Comparison of ENCODE assay signal across 10 mouse cellular contexts in genomic region chr1:133256347-133256746, GRCm38 (mm10). TPM values are rescaled to one million over a fixed set of nuclear protein-coding genes. Genes with fewer than 3 reads are reported as not detected.
DNase-seq lines count a peak whose midpoint lies in the region; ATAC-seq lines count a peak whose summit lies in the region.
"Had no signal": no experiment of that assay in that cellular context is flagged by ENCODE, and none has a peak within 500 bp of the region (broad histone marks: within the 10 kb centered on the region; RNA-seq: fewer than 3 reads in every experiment).

No protein-coding gene starts in this region.

- H3K36me3 ChIP-seq in heart, embryonic 10.5 days, result peaks cover 19% of the 10 kb centered on the region
- H3K36me3 ChIP-seq in lung, embryonic 15.5 days, result no peaks in the 10 kb centered on the region
- peaks cover 14% of the 10 kb centered on the region for H3K36me3 ChIP-seq in midbrain, embryonic 14.5 days (ENCODE audit: control insufficient read depth, insufficient read depth, low read length)

- H3K4me2 ChIP-seq in lung, embryonic 15.5 days, result peak overlapping the region; percentile 47
- H3K4me2 ChIP-seq in midbrain, embryonic 14.5 days (ENCODE audit: low read length), result no peak overlapping the region

- no peak for ATAC-seq in lung, embryonic 15.5 days (ENCODE audit: borderline replicate concordance, extremely low read depth, low FRiP score, low TSS enrichment)
- ATAC-seq in midbrain, embryonic 14.5 days (ENCODE audit: low FRiP score, low TSS enrichment), result no peak

- no peaks in the 10 kb centered on the region for H3K9me3 ChIP-seq in heart, embryonic 10.5 days
- H3K9me3 ChIP-seq in lung, embryonic 15.5 days, result no peaks in the 10 kb centered on the region
- H3K9me3 ChIP-seq in midbrain, embryonic 14.5 days (ENCODE audit: control insufficient read depth, low read length), result no peaks in the 10 kb centered on the region

- no peaks in the 10 kb centered on the region for H3K27me3 ChIP-seq in heart, embryonic 10.5 days (ENCODE audit: insufficient read depth, poor library complexity, severe bottlenecking)
- H3K27me3 ChIP-seq in lung, embryonic 15.5 days, result no peaks in the 10 kb centered on the region
- no peaks in the 10 kb centered on the region for H3K27me3 ChIP-seq in midbrain, embryonic 14.5 days (ENCODE audit: control insufficient read depth, insufficient read depth, low read length)

- no peak for DNase-seq in heart, embryonic 10.5 days (ENCODE audit: low spot score)
- no peak for DNase-seq in heart, adult 9 months (ENCODE audit: low spot score in 2 of 2)
- no peak for DNase-seq in lung, postnatal 4 days
- peak; percentile 49 to 61 for DNase-seq in cerebellum, postnatal 25 days
- no peak for DNase-seq in midbrain, embryonic 14.5 days
- DNase-seq in adrenal gland, postnatal 25 days, result no peak
- DNase-seq in spleen, adult 12 weeks (ENCODE audit: low spot score), result no peak
- DNase-seq: adrenal gland, postnatal 36 days; thymus, adult 18-20 months had no signal

- H3K4me3 ChIP-seq in heart, embryonic 10.5 days, result no peak overlapping the region
- H3K4me3 ChIP-seq in lung, embryonic 15.5 days, result peak overlapping the region; percentile 25
- H3K4me3 ChIP-seq in midbrain, embryonic 14.5 days (replicated peaks; ENCODE audit: low read depth, low read length), result no peak overlapping the region

- 82% methylated on average over 8 of the region's 8 CpGs for WGBS in heart, embryonic 10.5 days
- 53% methylated on average over 8 of the region's 8 CpGs for WGBS in lung, embryonic 15.5 days
- WGBS in midbrain, embryonic 14.5 days, result 82% methylated on average over 8 of the region's 8 CpGs

- H3K9ac ChIP-seq in lung, embryonic 15.5 days, result no peak overlapping the region
- H3K9ac ChIP-seq in midbrain, embryonic 14.5 days (replicated peaks; ENCODE audit: low read length), result no peak overlapping the region

- peaks cover 71% of the 10 kb centered on the region for H3K4me1 ChIP-seq in heart, embryonic 10.5 days
- H3K4me1 ChIP-seq in lung, embryonic 15.5 days, result peaks cover 59% of the 10 kb centered on the region
- peaks cover 39% of the 10 kb centered on the region for H3K4me1 ChIP-seq in midbrain, embryonic 14.5 days (ENCODE audit: control insufficient read depth, insufficient read depth, low read length)

- H3K27ac ChIP-seq in heart, embryonic 10.5 days, result peak overlapping the region; percentile 77
- peak overlapping the region; percentile 89 for H3K27ac ChIP-seq in lung, embryonic 15.5 days
- peak overlapping the region; percentile 45; the same call in 1 of the 2 replicates for H3K27ac ChIP-seq in midbrain, embryonic 14.5 days (replicated peaks; ENCODE audit: low read depth, low read length)

RNA-seq across cellular contexts. Expression of gene Golt1a, which starts 53.3 kb away (rescaled TPM):
- 1.7 TPM in 1 of 2 replicates, not detected in the other for polyA plus RNA-seq in heart, embryonic 10.5 days (2016; fragmentation: Nextera tagmentation; extraction: Ambion mirVana)
- polyA plus RNA-seq in lung, embryonic 15.5 days (2015; fragmentation: Nextera tagmentation; extraction: Ambion mirVana), result 0.16 TPM in 1 of 2 replicates, not detected in the other
- not detected in 2 replicates for polyA plus RNA-seq in midbrain, embryonic 14.5 days (2014; fragmentation: Nextera tagmentation; extraction: Ambion mirVana)
- 0.43 and 1.0 TPM in 2 replicates for total RNA-seq in adrenal gland, postnatal 25 days (2021)

Comparison
In these comparisons a context has a peak if more than half of its experiments do, and no peak if none do; other contexts are left out.
1. DNase-seq: peak in cerebellum, postnatal 25 days (2 of 2); none in heart, embryonic 10.5 days (single experiment), heart, adult 9 months (0 of 2), lung, postnatal 4 days (0 of 2), midbrain, embryonic 14.5 days (single experiment), adrenal gland, postnatal 25 days (single experiment) and spleen, adult 12 weeks (single experiment).
2. Peak in every context shown above with its lines, with median percentiles within 50 percentile points of each other: H3K27ac ChIP-seq.